Mouse (Mus musculus): ENCODE data around the gene Crybb1. TPM values are rescaled to one million over a fixed set of nuclear protein-coding genes. Genes with fewer than 3 reads are reported as not detected.

Crybb1 gene
- 0.31 and 0.45 TPM in 2 replicates for polyA plus RNA-seq (2014; fragmentation: Nextera tagmentation; extraction: Ambion mirVana)

DNA sequence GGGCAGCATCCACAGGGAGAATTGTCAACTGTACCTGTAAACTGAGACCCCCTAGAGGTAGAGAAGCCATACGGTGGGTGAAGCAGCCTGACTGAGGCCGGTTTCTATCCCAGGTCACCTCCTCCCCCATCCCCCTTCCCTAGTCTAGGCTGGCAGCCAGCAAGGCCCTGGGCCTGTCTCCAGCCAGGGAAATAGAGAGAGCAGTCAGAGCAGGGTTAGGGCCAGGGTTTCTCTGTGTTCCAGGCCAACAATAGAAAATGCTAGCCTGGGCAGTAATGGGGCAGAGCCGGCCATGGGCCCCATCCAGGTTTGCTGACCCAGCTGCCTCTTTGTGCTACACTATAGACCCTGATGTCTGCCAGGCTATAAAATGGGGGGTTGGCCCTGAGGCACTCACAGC, at the start of gene Crybb1:
TSS of gene Crybb1 (plus strand) at position 390 of the 400 bp plus-strand sequence.
- Histone ChIP-seq H3K9ac (ENCODE audit: low read depth, low read length) (no peak within 1 kb of the TSS), H3K4me3 (ENCODE audit: low read depth, low read length) (no peak within 1 kb of the TSS), H3K9me3 (ENCODE audit: control insufficient read depth, low read length) (no peaks in the 10 kb centered on the region), H3K36me3 (ENCODE audit: control insufficient read depth, insufficient read depth, low read length) (no peaks in the 10 kb centered on the region), H3K27ac (ENCODE audit: low read depth, low read length) (no peak within 1 kb of the TSS), H3K27me3 (replicated peaks; ENCODE audit: control insufficient read depth, insufficient read depth, low read length) (peaks cover 1% of the 10 kb centered on the region), H3K4me2 (no peak within 1 kb of the TSS), H3K4me1 (replicated peaks; ENCODE audit: control insufficient read depth, insufficient read depth, low read length) (peaks cover 8% of the 10 kb centered on the region)
- ATAC-seq (replicated peaks; ENCODE audit: low FRiP score): no peak
- DNase-seq (ENCODE audit: low spot score): no peak
- WGBS: 72% methylated on average over 3 of the region's 3 CpGs

DNA sequence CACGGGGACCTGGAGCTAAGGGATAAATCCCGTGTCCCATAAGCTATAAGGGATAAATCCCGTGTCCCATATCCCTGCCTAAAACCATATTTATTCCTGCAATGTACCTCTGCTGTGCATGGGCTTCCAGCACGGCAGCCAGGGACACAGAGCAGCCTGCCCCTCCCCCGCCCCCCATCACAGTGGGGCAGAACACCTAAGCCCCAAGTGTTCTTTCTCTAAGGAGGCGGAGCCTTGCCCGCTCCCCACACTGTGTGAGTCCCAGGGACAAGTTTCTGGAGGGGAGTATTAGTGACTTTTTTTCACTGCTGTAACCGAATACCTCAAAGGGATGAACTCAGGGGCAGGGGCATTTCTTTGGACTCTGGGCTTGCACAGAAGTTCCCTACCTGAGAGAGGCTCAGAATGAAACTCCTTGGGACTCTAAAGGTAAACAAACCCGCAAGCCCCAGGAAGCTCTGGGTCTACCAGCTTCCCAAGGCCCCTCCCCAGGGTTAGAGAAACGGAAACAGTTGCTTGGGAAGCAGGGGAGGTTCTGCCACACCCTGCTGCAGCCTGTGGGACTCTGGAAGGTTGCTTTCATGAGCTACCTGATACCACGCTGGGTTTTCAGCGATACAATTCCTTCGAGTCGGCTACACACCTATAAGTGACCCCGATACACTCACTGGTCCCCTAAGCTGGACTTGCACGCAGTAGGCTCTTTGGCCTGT, 48.9 kb upstream of the Crybb1 start:
- DNase-seq (ENCODE audit: low spot score) (no peak), ATAC-seq (replicated peaks; ENCODE audit: low FRiP score) (no peak)
- Histone ChIP-seq H3K36me3 (ENCODE audit: control insufficient read depth, insufficient read depth, low read length) (no peaks in the 10 kb centered on the region), H3K27ac (ENCODE audit: low read depth, low read length) (no peak overlapping the region), H3K9me3 (ENCODE audit: control insufficient read depth, low read length) (peaks cover 3% of the 10 kb centered on the region; the same call in 1 of the 2 replicates), H3K4me3 (ENCODE audit: low read depth, low read length) (no peak overlapping the region), H3K4me1 (replicated peaks; ENCODE audit: control insufficient read depth, insufficient read depth, low read length) (0 out of 2 replicates have a peak, but pooled peaks cover 3% of the 10 kb centered on the region), H3K27me3 (replicated peaks; ENCODE audit: control insufficient read depth, insufficient read depth, low read length) (no peaks in the 10 kb centered on the region), H3K9ac (ENCODE audit: low read depth, low read length) (no peak overlapping the region), H3K4me2 (no peak overlapping the region)
- 24% methylated on average over 16 of the region's 16 CpGs for whole genome bisulfite sequencing

DNA sequence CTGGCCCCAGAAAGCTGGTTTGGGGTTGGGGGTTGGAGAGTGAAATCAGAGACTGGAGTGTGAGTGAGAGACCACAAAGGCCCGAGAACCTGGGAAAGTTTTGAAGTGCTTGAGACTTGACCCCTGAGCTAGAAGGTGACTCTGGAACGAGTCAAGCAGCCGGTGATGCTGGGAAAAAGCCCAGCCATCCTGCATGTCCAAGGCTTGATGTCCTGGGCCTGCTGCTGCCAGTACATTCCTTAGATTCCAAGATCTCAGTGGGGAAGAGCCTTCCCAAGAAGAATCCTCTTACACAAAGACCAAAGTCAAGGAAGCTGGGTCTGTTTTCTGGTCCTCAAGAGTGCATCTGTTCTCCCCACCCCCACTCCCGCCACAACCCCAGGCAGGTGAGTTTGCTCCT, 47.3 kb upstream of the Crybb1 start:
- 0 out of 2 replicates have a peak, but pooled peaks cover 3% of the 10 kb centered on the region for H3K4me1 ChIP-seq (replicated peaks; ENCODE audit: control insufficient read depth, insufficient read depth, low read length)
- H3K27me3 ChIP-seq (replicated peaks; ENCODE audit: control insufficient read depth, insufficient read depth, low read length): no peaks in the 10 kb centered on the region
- no peak overlapping the region for H3K9ac ChIP-seq (ENCODE audit: low read depth, low read length)
- no peaks in the 10 kb centered on the region for H3K36me3 ChIP-seq (ENCODE audit: control insufficient read depth, insufficient read depth, low read length)
- ATAC-seq (replicated peaks; ENCODE audit: low FRiP score) (no peak), DNase-seq (ENCODE audit: low spot score) (no peak)
- H3K4me3 ChIP-seq (ENCODE audit: low read depth, low read length): no peak overlapping the region
- H3K9me3 ChIP-seq (ENCODE audit: control insufficient read depth, low read length): peaks cover 3% of the 10 kb centered on the region; the same call in 1 of the 2 replicates
- no peak overlapping the region for H3K27ac ChIP-seq (ENCODE audit: low read depth, low read length)
- WGBS: 42% methylated on average over 4 of the region's 4 CpGs
- H3K4me2 ChIP-seq: no peak overlapping the region

DNA sequence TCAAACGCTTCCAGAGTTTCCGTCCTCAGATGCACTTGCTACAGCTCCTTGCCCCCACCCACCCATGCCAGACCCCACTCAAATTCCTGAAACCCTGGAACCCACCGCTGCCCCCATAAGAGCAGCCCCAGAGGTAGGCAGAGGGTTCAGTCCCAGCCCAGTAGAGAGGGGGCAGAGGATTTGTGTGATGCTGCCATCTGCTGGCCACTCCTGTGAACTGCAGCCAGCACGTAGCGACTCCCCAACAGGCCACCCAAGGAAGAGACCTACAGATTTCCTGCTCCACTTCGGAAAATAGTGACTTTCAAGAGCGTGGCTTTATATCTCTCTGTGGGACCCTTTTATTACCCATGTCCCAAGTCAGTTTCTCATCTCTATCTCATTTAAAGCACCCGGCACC, 45.5 kb upstream of the Crybb1 start:
- peaks cover 3% of the 10 kb centered on the region; the same call in 1 of the 2 replicates for H3K9me3 ChIP-seq (ENCODE audit: control insufficient read depth, low read length)
- H3K4me2 ChIP-seq: no peak overlapping the region
- H3K4me1 ChIP-seq (replicated peaks; ENCODE audit: control insufficient read depth, insufficient read depth, low read length): 0 out of 2 replicates have a peak, but pooled peaks cover 3% of the 10 kb centered on the region
- ATAC-seq (replicated peaks; ENCODE audit: low FRiP score) (no peak), DNase-seq (ENCODE audit: low spot score) (peak; percentile 60)
- 31% methylated on average over 8 of the region's 8 CpGs for WGBS
- no peak overlapping the region for H3K4me3 ChIP-seq (ENCODE audit: low read depth, low read length)
- H3K9ac ChIP-seq (ENCODE audit: low read depth, low read length): no peak overlapping the region
- no peaks in the 10 kb centered on the region for H3K27me3 ChIP-seq (replicated peaks; ENCODE audit: control insufficient read depth, insufficient read depth, low read length)
- H3K27ac ChIP-seq (ENCODE audit: low read depth, low read length): no peak overlapping the region
- H3K36me3 ChIP-seq (ENCODE audit: control insufficient read depth, insufficient read depth, low read length): no peaks in the 10 kb centered on the region

DNA sequence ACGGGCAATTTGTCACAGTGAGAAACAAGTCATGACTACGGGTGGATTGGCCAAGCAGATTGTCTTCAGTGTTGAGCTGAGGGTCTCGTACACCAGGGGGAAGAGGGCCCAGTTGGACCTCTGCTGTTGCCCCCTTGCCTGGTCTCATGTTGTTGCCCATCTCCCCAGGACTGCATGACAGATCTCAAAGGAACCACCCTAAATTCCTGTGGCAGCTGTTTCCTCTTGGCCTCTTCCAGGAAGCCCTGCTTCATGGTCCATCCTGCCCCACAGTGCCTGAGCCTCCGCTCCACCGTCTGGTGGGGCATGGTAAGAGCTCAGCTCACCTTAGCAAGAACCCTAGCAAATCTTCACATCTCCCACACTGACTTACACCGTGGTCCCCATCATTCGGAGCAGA, 43.7 kb upstream of the Crybb1 start:
- H3K4me1 ChIP-seq (replicated peaks; ENCODE audit: control insufficient read depth, insufficient read depth, low read length): peaks cover 4% of the 10 kb centered on the region
- peaks cover 3% of the 10 kb centered on the region; the same call in 1 of the 2 replicates for H3K9me3 ChIP-seq (ENCODE audit: control insufficient read depth, low read length)
- H3K27me3 ChIP-seq (replicated peaks; ENCODE audit: control insufficient read depth, insufficient read depth, low read length): no peaks in the 10 kb centered on the region
- WGBS: 84% methylated on average over 7 of the region's 7 CpGs
- ATAC-seq (replicated peaks; ENCODE audit: low FRiP score) (no peak), DNase-seq (ENCODE audit: low spot score) (no peak)
- no peak overlapping the region for H3K4me2 ChIP-seq
- H3K27ac ChIP-seq (ENCODE audit: low read depth, low read length): no peak overlapping the region
- no peaks in the 10 kb centered on the region for H3K36me3 ChIP-seq (ENCODE audit: control insufficient read depth, insufficient read depth, low read length)
- H3K9ac ChIP-seq (ENCODE audit: low read depth, low read length): no peak overlapping the region
- no peak overlapping the region for H3K4me3 ChIP-seq (ENCODE audit: low read depth, low read length)

DNA sequence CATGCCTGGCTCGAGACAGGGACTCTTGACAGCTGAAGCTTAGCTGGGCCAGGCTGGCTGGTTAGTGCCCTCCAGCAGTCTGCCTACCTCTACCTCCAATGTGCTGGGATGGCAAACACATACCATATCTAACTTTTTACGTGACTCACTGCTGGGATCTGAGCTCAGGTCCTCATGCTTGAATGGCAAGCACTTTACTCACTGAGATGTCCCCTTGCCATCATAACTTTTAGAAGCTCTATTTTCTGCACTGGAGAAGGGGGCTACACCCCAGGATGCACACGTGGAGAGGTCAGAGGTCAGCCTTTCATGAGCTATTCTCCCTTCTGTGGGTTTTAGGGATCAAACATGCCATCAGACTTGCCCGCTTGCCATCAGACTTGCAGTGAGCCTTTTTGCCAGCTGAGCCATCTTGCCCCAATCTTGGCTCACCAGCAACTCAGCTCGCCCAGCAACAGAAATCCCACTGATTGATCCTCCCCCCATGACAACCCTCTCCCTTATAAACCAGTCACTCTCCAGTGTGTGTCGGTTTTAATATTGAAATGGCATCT, 42.8 kb upstream of the Crybb1 start:
- 74% methylated on average over 6 of the region's 6 CpGs for WGBS
- Histone ChIP-seq H3K27ac (ENCODE audit: low read depth, low read length) (no peak overlapping the region), H3K4me2 (no peak overlapping the region), H3K27me3 (replicated peaks; ENCODE audit: control insufficient read depth, insufficient read depth, low read length) (no peaks in the 10 kb centered on the region), H3K4me3 (ENCODE audit: low read depth, low read length) (no peak overlapping the region), H3K4me1 (replicated peaks; ENCODE audit: control insufficient read depth, insufficient read depth, low read length) (peaks cover 4% of the 10 kb centered on the region), H3K36me3 (ENCODE audit: control insufficient read depth, insufficient read depth, low read length) (no peaks in the 10 kb centered on the region), H3K9me3 (ENCODE audit: control insufficient read depth, low read length) (peaks cover 3% of the 10 kb centered on the region; the same call in 1 of the 2 replicates), H3K9ac (ENCODE audit: low read depth, low read length) (no peak overlapping the region)
- ATAC-seq (replicated peaks; ENCODE audit: low FRiP score) (no peak), DNase-seq (ENCODE audit: low spot score) (no peak)

DNA sequence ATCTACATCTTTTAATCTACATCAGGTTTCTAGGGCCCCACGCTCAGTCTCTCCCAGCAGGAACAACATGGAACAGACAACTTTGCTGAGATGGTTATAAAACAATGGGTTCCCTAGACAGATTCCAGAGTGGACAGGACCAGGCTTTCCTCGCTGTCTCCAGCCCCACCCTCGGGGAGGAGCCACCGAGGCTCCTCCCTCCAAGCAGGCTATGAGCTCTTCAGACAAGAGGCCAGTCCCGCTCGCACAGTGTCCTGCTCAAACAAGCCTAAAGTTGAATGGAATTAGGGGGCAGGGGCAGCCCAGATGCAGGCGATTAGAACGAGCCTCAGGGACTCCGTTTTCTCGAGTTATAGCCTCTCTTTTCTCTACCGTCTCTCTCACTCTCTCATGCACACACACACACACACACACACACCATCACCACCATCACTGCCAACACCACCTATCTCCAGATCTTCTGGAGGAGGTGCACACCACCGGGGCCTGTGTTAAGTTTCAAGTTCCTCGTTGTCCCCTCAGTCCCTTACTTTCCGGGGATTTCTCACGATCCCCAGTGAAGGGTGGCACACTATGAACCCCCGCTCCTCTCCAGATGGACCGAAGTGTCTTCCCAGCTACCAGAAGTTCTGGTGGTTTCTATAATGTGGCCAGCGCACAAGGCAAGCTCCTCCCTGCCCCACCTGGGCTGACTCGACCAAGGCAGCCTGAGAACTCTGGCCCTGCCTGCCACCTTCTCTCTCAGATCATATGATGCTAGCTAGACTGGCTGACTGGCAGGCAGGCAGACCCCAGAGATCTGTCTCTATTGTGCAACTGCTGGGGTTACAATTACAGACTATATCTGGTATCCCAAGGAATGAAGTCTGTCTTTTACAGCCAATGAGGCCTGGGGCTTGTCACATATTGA, 42.0 kb upstream of the Crybb1 start:
- Histone ChIP-seq H3K36me3 (ENCODE audit: control insufficient read depth, insufficient read depth, low read length) (no peaks in the 10 kb centered on the region), H3K4me1 (replicated peaks; ENCODE audit: control insufficient read depth, insufficient read depth, low read length) (peaks cover 4% of the 10 kb centered on the region), H3K27me3 (replicated peaks; ENCODE audit: control insufficient read depth, insufficient read depth, low read length) (no peaks in the 10 kb centered on the region), H3K4me3 (ENCODE audit: low read depth, low read length) (no peak overlapping the region), H3K4me2 (no peak overlapping the region), H3K9me3 (ENCODE audit: control insufficient read depth, low read length) (peaks cover 3% of the 10 kb centered on the region; the same call in 1 of the 2 replicates), H3K9ac (ENCODE audit: low read depth, low read length) (no peak overlapping the region), H3K27ac (ENCODE audit: low read depth, low read length) (no peak overlapping the region)
- ATAC-seq (replicated peaks; ENCODE audit: low FRiP score) (no peak), DNase-seq (ENCODE audit: low spot score) (no peak)
- WGBS: 47% methylated on average over 19 of the region's 19 CpGs

DNA sequence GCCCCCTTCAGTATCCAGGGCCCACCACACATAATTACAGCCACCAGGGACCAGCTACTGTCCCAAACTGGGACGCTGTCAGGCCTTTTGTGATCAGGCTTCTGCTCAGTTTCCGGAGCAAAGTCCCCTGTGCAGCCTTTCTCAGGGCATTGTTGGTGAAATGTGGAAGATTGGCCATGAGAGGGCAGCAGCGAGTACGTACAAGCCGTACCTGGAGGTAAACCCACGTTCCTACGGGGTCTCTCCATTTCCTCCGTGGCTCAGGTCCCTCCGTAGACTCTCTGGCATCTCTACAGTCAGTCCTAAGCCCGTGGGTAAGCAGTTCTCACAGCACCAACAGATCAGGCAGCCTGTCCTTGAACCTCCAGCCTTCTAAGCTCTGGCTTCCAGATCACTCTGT, 41.2 kb upstream of the Crybb1 start:
- 5% methylated on average over 10 of the region's 10 CpGs for WGBS
- no peaks in the 10 kb centered on the region for H3K27me3 ChIP-seq (replicated peaks; ENCODE audit: control insufficient read depth, insufficient read depth, low read length)
- H3K27ac ChIP-seq (ENCODE audit: low read depth, low read length): no peak overlapping the region
- H3K4me1 ChIP-seq (replicated peaks; ENCODE audit: control insufficient read depth, insufficient read depth, low read length): peaks cover 9% of the 10 kb centered on the region
- H3K36me3 ChIP-seq (ENCODE audit: control insufficient read depth, insufficient read depth, low read length): no peaks in the 10 kb centered on the region
- H3K9ac ChIP-seq (ENCODE audit: low read depth, low read length): no peak overlapping the region
- DNase-seq (ENCODE audit: low spot score) (peak; percentile 68), ATAC-seq (replicated peaks; ENCODE audit: low FRiP score) (no peak)
- H3K4me3 ChIP-seq (ENCODE audit: low read depth, low read length): no peak overlapping the region
- peak overlapping the region; percentile 28 for H3K4me2 ChIP-seq
- peaks cover 3% of the 10 kb centered on the region; the same call in 1 of the 2 replicates for H3K9me3 ChIP-seq (ENCODE audit: control insufficient read depth, low read length)

Measured in liver, embryonic 11.5 days (tissue).